Mouse (Mus musculus) liver, embryonic 14 days (tissue): ENCODE data around the gene F3. TPM values are rescaled to one million over a fixed set of nuclear protein-coding genes. Genes with fewer than 3 reads are reported as not detected.

ENCODE experiments used
- polyA plus RNA-seq: library from polyadenylated mRNA; depleted of rRNA; stranded (reverse); fragments of >200 nt; gene quantifications from 2 replicates; pipeline ENCODE4 v1.2.3, GENCODE M21; 2012; rRNA removed

The F3 gene
- 0.15 and 0.30 TPM in 2 replicates for polyA plus RNA-seq

DNA sequence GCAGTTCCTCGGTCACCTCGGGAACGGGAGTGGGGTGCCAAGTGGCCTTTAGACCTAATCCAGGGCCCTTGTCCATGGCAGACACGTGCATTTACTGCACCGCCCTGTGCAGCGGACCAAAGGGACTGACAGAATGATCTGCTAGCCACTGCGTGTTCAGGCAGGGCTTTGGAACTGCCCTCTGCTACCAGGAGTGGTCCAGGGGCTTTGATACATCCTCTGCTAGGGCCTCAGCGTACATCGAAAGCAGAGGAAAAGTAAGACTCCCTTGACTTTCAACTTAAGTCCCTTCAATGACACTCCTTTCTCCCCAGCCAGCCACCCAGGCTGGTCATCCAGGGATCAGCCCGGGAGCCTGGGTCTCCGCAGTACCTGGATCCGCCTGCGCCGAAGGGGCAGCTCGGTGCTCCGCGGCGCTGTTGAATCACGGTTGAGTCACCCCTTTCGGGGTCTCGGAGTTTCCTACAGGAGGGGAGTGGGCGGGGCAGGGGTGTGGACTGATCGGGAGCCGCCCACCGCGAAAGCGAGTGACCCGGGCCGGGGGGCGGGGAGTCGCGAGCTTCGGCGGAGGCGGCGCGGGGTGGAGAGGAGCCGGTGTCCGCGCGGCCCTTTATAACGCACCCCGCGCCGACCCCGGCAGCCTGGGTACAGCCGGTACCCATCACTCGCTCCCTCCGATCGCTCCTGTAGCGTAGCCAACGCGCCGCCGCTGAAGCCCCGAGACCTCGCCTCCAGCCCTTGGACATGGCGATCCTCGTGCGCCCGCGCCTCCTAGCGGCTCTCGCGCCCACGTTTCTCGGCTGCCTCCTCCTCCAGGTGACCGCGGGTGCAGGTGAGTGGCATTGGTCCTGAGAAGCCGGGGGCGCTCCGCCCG lies at the start of gene F3:
Gene F3 (plus strand): TSS at position 567 of the 874 bp plus-strand sequence.

Other genes starting within 250 kb of the F3 start
- 4.5 and 4.6 TPM in 2 replicates for gene Slc44a3, start 191.1 kb upstream of the F3 start, polyA plus RNA-seq
- gene 4930432M17Rik, start 52.8 kb upstream of the F3 start, polyA plus RNA-seq, result not detected in 2 replicates
- 4.4 and 7.9 TPM in 2 replicates for gene Abcd3, start 91.8 kb downstream of the F3 start, polyA plus RNA-seq
- gene Arhgap29, start 229.0 kb downstream of the F3 start, polyA plus RNA-seq, result 4.7 and 4.8 TPM in 2 replicates